Mouse (Mus musculus): ENCODE results near the gene Ephb2. TPM values are rescaled to one million over a fixed set of nuclear protein-coding genes. Genes with fewer than 3 reads are reported as not detected.

The Ephb2 gene
- polyA plus RNA-seq, 1 experiment from 2014 or later: 25.0 TPM

GRCm38 (mm10) chr4:136653692-136654234 lies 182.0 kb downstream of the Ephb2 start:
- no peaks in the 10 kb centered on the region for H3K9me3 ChIP-seq
- WGBS: 89% methylated on average over 10 of the region's 10 CpGs

GRCm38 (mm10) chr4:136653019-136653418 lies 182.8 kb downstream of the Ephb2 start:
- H3K36me3 ChIP-seq: peaks cover 50% of the 10 kb centered on the region
- 69% methylated on average over 6 of the region's 6 CpGs for WGBS
- no peak for ATAC-seq

More at GRCm38 (mm10) chr4:136653692-136654234, 182.0 kb downstream of the Ephb2 start:
- ATAC-seq: no peak
- H3K36me3 ChIP-seq: peaks cover 57% of the 10 kb centered on the region
- no peaks in the 10 kb centered on the region for H3K27me3 ChIP-seq
- no peak overlapping the region for H3K4me2 ChIP-seq (replicated peaks)
- no peak overlapping the region for H3K9ac ChIP-seq (replicated peaks)
- peak overlapping the region; percentile 86 for H3K27ac ChIP-seq
- peaks cover 37% of the 10 kb centered on the region for H3K4me1 ChIP-seq (replicated peaks)
- H3K4me3 ChIP-seq (replicated peaks): no peak overlapping the region

GRCm38 (mm10) chr4:136652528-136652910 lies 183.3 kb downstream of the Ephb2 start:
- Histone ChIP-seq H3K27me3 (no peaks in the 10 kb centered on the region), H3K27ac (peak overlapping the region; percentile 86), H3K4me3 (replicated peaks) (no peak overlapping the region), H3K9me3 (no peaks in the 10 kb centered on the region), H3K4me2 (replicated peaks) (0 out of 2 replicates have a peak overlapping the region, but pooled peaks have one; percentile 4), H3K9ac (replicated peaks) (0 out of 2 replicates have a peak overlapping the region, but pooled peaks have one; percentile 39), H3K36me3 (peaks cover 49% of the 10 kb centered on the region), H3K4me1 (replicated peaks) (peaks cover 40% of the 10 kb centered on the region)
- peak; percentile 22 for ATAC-seq
- WGBS: 65% methylated on average over 11 of the region's 11 CpGs

More at GRCm38 (mm10) chr4:136653019-136653418, 182.8 kb downstream of the Ephb2 start:
- Histone ChIP-seq H3K27ac (peak overlapping the region; percentile 86), H3K4me3 (replicated peaks) (no peak overlapping the region), H3K9ac (replicated peaks) (0 out of 2 replicates have a peak overlapping the region, but pooled peaks have one; percentile 39), H3K27me3 (no peaks in the 10 kb centered on the region), H3K4me1 (replicated peaks) (peaks cover 40% of the 10 kb centered on the region), H3K4me2 (replicated peaks) (0 out of 2 replicates have a peak overlapping the region, but pooled peaks have one; percentile 4), H3K9me3 (no peaks in the 10 kb centered on the region)

GRCm38 (mm10) chr4:136651882-136652527 lies 183.8 kb downstream of the Ephb2 start:
- peak; percentile 80 for ATAC-seq
- Histone ChIP-seq H3K27ac (peak overlapping the region; percentile 86), H3K4me1 (replicated peaks) (peaks cover 40% of the 10 kb centered on the region), H3K27me3 (no peaks in the 10 kb centered on the region), H3K36me3 (peaks cover 44% of the 10 kb centered on the region), H3K9me3 (no peaks in the 10 kb centered on the region), H3K9ac (replicated peaks) (0 out of 2 replicates have a peak overlapping the region, but pooled peaks have one; percentile 39), H3K4me2 (replicated peaks) (no peak overlapping the region), H3K4me3 (replicated peaks) (no peak overlapping the region)
- 52% methylated on average over 13 of the region's 13 CpGs for WGBS

- Histone ChIP-seq H3K9me3 (no peaks in the 10 kb centered on the region), H3K4me1 (replicated peaks) (peaks cover 40% of the 10 kb centered on the region), H3K27me3 (no peaks in the 10 kb centered on the region), H3K27ac (peak overlapping the region; percentile 86), H3K9ac (replicated peaks) (no peak overlapping the region), H3K36me3 (peaks cover 40% of the 10 kb centered on the region), H3K4me3 (replicated peaks) (no peak overlapping the region), H3K4me2 (replicated peaks) (no peak overlapping the region)
- 64% methylated on average over 3 of the region's 3 CpGs for WGBS
- ATAC-seq: peak; percentile 51
These were observed 184.4 kb downstream of the Ephb2 start for GRCm38 (mm10) chr4:136651357-136651811.

- H3K36me3 ChIP-seq: peaks cover 29% of the 10 kb centered on the region
- no peaks in the 10 kb centered on the region for H3K27me3 ChIP-seq
- H3K9me3 ChIP-seq: no peaks in the 10 kb centered on the region
- no peak overlapping the region for H3K9ac ChIP-seq (replicated peaks)
- H3K4me2 ChIP-seq (replicated peaks): no peak overlapping the region
- ATAC-seq: no peak
- H3K4me1 ChIP-seq (replicated peaks): peaks cover 40% of the 10 kb centered on the region
- H3K27ac ChIP-seq: 0 out of 2 replicates have a peak overlapping the region, but pooled peaks have one; percentile 14
- H3K4me3 ChIP-seq (replicated peaks): no peak overlapping the region
- WGBS: 79% methylated on average over 8 of the region's 8 CpGs
These were observed 185.5 kb downstream of the Ephb2 start for GRCm38 (mm10) chr4:136650261-136650660.

- Histone ChIP-seq H3K9me3 (no peaks in the 10 kb centered on the region), H3K4me2 (replicated peaks) (no peak overlapping the region), H3K9ac (replicated peaks) (peak overlapping the region; percentile 5; the same call in 1 of the 2 replicates), H3K36me3 (peaks cover 22% of the 10 kb centered on the region), H3K4me3 (replicated peaks) (no peak overlapping the region), H3K27me3 (no peaks in the 10 kb centered on the region), H3K27ac (peak overlapping the region; percentile 47), H3K4me1 (replicated peaks) (peaks cover 40% of the 10 kb centered on the region)
- WGBS: 36% methylated on average over 13 of the region's 13 CpGs
- no peak for ATAC-seq
These were observed 186.2 kb downstream of the Ephb2 start for GRCm38 (mm10) chr4:136649480-136650196.

GRCm38 (mm10) chr4:136648922-136649479 lies 186.8 kb downstream of the Ephb2 start:
- Histone ChIP-seq H3K9me3 (no peaks in the 10 kb centered on the region), H3K36me3 (peaks cover 16% of the 10 kb centered on the region), H3K27me3 (no peaks in the 10 kb centered on the region), H3K9ac (replicated peaks) (0 out of 2 replicates have a peak overlapping the region, but pooled peaks have one; percentile 5), H3K4me2 (replicated peaks) (no peak overlapping the region), H3K27ac (peak overlapping the region; percentile 47; the same call in 1 of the 2 replicates), H3K4me1 (replicated peaks) (peaks cover 40% of the 10 kb centered on the region), H3K4me3 (replicated peaks) (no peak overlapping the region)
- 17% methylated on average over 11 of the region's 11 CpGs for WGBS
- no peak for ATAC-seq

- peak overlapping the region; percentile 25; the same call in 1 of the 2 replicates for H3K27ac ChIP-seq
- peak overlapping the region; percentile 43 for H3K4me2 ChIP-seq (replicated peaks)
- peak overlapping the region; percentile 22; the same call in 1 of the 2 replicates for H3K4me3 ChIP-seq (replicated peaks)
- ATAC-seq: peak; percentile 61
- no peaks in the 10 kb centered on the region for H3K36me3 ChIP-seq
- peaks cover 25% of the 10 kb centered on the region for H3K4me1 ChIP-seq (replicated peaks)
- WGBS: 2% methylated on average over 10 of the region's 10 CpGs
- peaks cover 29% of the 10 kb centered on the region for H3K27me3 ChIP-seq
- peak overlapping the region; percentile 53 for H3K9ac ChIP-seq (replicated peaks)
- H3K9me3 ChIP-seq: no peaks in the 10 kb centered on the region
These were observed 196.9 kb downstream of the Ephb2 start for GRCm38 (mm10) chr4:136638890-136639289.

GRCm38 (mm10) chr4:136638230-136638750 lies 197.5 kb downstream of the Ephb2 start:
- Histone ChIP-seq H3K4me3 (replicated peaks) (peak overlapping the region; percentile 50; the same call in 1 of the 2 replicates), H3K9me3 (no peaks in the 10 kb centered on the region), H3K27me3 (peaks cover 29% of the 10 kb centered on the region), H3K4me2 (replicated peaks) (peak overlapping the region; percentile 77), H3K27ac (0 out of 2 replicates have a peak overlapping the region, but pooled peaks have one; percentile 16), H3K9ac (replicated peaks) (peak overlapping the region; percentile 67; the same call in 1 of the 2 replicates), H3K4me1 (replicated peaks) (peaks cover 25% of the 10 kb centered on the region), H3K36me3 (no peaks in the 10 kb centered on the region)
- 16% methylated on average over 7 of the region's 7 CpGs for WGBS
- ATAC-seq: peak; percentile 29; the same call in 1 of the 2 replicates

GRCm38 (mm10) chr4:136637563-136638229 lies 198.1 kb downstream of the Ephb2 start:
- H3K9me3 ChIP-seq: no peaks in the 10 kb centered on the region
- peaks cover 25% of the 10 kb centered on the region for H3K4me1 ChIP-seq (replicated peaks)
- H3K9ac ChIP-seq (replicated peaks): peak overlapping the region; percentile 67
- 0 out of 2 replicates have a peak overlapping the region, but pooled peaks have one; percentile 21 for H3K27ac ChIP-seq
- H3K4me3 ChIP-seq (replicated peaks): peak overlapping the region; percentile 50
- peak overlapping the region; percentile 77 for H3K4me2 ChIP-seq (replicated peaks)
- H3K27me3 ChIP-seq: peaks cover 29% of the 10 kb centered on the region
- ATAC-seq: peak; percentile 70
- no peaks in the 10 kb centered on the region for H3K36me3 ChIP-seq
- WGBS: 2% methylated on average over 63 of the region's 76 CpGs

Measured in midbrain, embryonic 13.5 days (tissue).